Mouse (Mus musculus) kidney, postnatal 10 days (tissue): ENCODE measurements around the gene Plxnc1.

Experiments used
- DNase-seq: peaks from one replicate; pipeline ENCODE4 v3.0.0; 2021; ENCODE audit warnings: mixed read lengths

Plxnc1 gene

GRCm38 (mm10) chr10:94947386-94947785 is 2.8 kb upstream of the Plxnc1 start:
- no peak for DNase-seq

GRCm38 (mm10) chr10:94945206-94945711 is 624 bp upstream of the Plxnc1 start:
- DNase-seq = peak; percentile 39

GRCm38 (mm10) chr10:94943846-94944690 is 567 bp downstream of the Plxnc1 start:
- DNase-seq = peak; percentile 69

GRCm38 (mm10) chr10:94943401-94943845 is 1.2 kb downstream of the Plxnc1 start:
- peak; percentile 65 for DNase-seq

GRCm38 (mm10) chr10:94942449-94943041 is 2.1 kb downstream of the Plxnc1 start:
- DNase-seq = peak; percentile 70

- DNase-seq = no peak
These were observed 3.1 kb downstream of the Plxnc1 start for GRCm38 (mm10) chr10:94941551-94941950.

GRCm38 (mm10) chr10:94940786-94941185 is 3.8 kb downstream of the Plxnc1 start:
- DNase-seq = no peak

GRCm38 (mm10) chr10:94940061-94940460 is 4.6 kb downstream of the Plxnc1 start:
- DNase-seq = no peak

GRCm38 (mm10) chr10:94938899-94939298 is 5.7 kb downstream of the Plxnc1 start:
- no peak for DNase-seq

GRCm38 (mm10) chr10:94938320-94938719 is 6.3 kb downstream of the Plxnc1 start:
- no peak for DNase-seq

GRCm38 (mm10) chr10:94935270-94935669 is 9.4 kb downstream of the Plxnc1 start:
- no peak for DNase-seq

GRCm38 (mm10) chr10:94934151-94934614 is 10.5 kb downstream of the Plxnc1 start:
- DNase-seq = no peak

GRCm38 (mm10) chr10:94931961-94932832 is 12.4 kb downstream of the Plxnc1 start:
- peak; percentile 82 for DNase-seq

- DNase-seq = no peak
These were observed 16.5 kb downstream of the Plxnc1 start for GRCm38 (mm10) chr10:94928164-94928563.

GRCm38 (mm10) chr10:94926297-94926696 is 18.3 kb downstream of the Plxnc1 start:
- no peak for DNase-seq

- no peak for DNase-seq
These were observed 19.8 kb downstream of the Plxnc1 start for GRCm38 (mm10) chr10:94924878-94925277.

- DNase-seq = no peak
These were observed 20.2 kb downstream of the Plxnc1 start for GRCm38 (mm10) chr10:94924450-94924849.

- DNase-seq = no peak
These were observed 21.3 kb downstream of the Plxnc1 start for GRCm38 (mm10) chr10:94923337-94923762.

- DNase-seq = no peak
These were observed 21.8 kb downstream of the Plxnc1 start for GRCm38 (mm10) chr10:94922848-94923247.

- no peak for DNase-seq
These were observed 22.9 kb downstream of the Plxnc1 start for GRCm38 (mm10) chr10:94921751-94922150.

- no peak for DNase-seq
These were observed 24.1 kb downstream of the Plxnc1 start for GRCm38 (mm10) chr10:94920526-94920925.

GRCm38 (mm10) chr10:94919960-94920359 is 24.7 kb downstream of the Plxnc1 start:
- DNase-seq = no peak

- DNase-seq = peak; percentile 41
These were observed 25.1 kb downstream of the Plxnc1 start for GRCm38 (mm10) chr10:94919552-94919951.
